Mouse (Mus musculus) stomach, postnatal 0 days (tissue): ENCODE data around the gene Tbk1. TPM values are rescaled to one million over a fixed set of nuclear protein-coding genes. Genes with fewer than 3 reads are reported as not detected.

Experiments
- ATAC-seq: fragments of 200-750 bp; cut with Nextera tagmentation; 2 replicates; pipeline ENCODE4 v1.8.0; 2017; ENCODE audit not compliant: low FRiP score, low TSS enrichment
- DNase-seq: peaks from one replicate; pipeline ENCODE4 v3.0.0-alpha.2; 2016; ENCODE audit warnings: low spot score
- H3K27ac ChIP-seq: fragments of 300-500 bp; sonication (generic); replicated peaks from 2 replicates; pipeline ENCODE4 v1.5.1; 2014; ENCODE audit warnings: mild to moderate bottlenecking, control low read depth
- H3K27me3 ChIP-seq: fragments of 300-500 bp; sonication (generic); 2 replicates; pipeline ENCODE4 v1.6.1; 2014; ENCODE audit warnings: low read length; ENCODE audit not compliant: control insufficient read depth, insufficient read depth
- H3K36me3 ChIP-seq: fragments of 300-500 bp; sonication (generic); 2 replicates; pipeline ENCODE4 v1.6.1; 2014; ENCODE audit warnings: low read length, mixed read lengths; ENCODE audit not compliant: control insufficient read depth, insufficient read depth
- H3K4me1 ChIP-seq: fragments of 300-500 bp; sonication (generic); replicated peaks from 2 replicates; pipeline ENCODE4 v1.6.1; 2014; ENCODE audit warnings: antibody characterized with exemption; ENCODE audit not compliant: control insufficient read depth, insufficient read depth
- H3K4me2 ChIP-seq: fragments of 300-500 bp; sonication (generic); replicated peaks from 2 replicates; pipeline ENCODE4 v1.6.1; 2014; ENCODE audit warnings: low read depth, mild to moderate bottlenecking, control low read depth, moderate library complexity
- H3K4me3 ChIP-seq: fragments of 300-500 bp; sonication (generic); 2 replicates; pipeline ENCODE4 v1.5.1; 2014; ENCODE audit warnings: low read depth, low read length, control low read depth
- H3K9ac ChIP-seq: fragments of 300-500 bp; sonication (generic); 2 replicates; pipeline ENCODE4 v1.6.1; 2014; ENCODE audit warnings: mild to moderate bottlenecking, low read length, control low read depth, mixed read lengths
- H3K9me3 ChIP-seq: fragments of 300-500 bp; sonication (generic); 2 replicates; pipeline ENCODE4 v1.6.1; 2016; ENCODE audit warnings: low read length; ENCODE audit not compliant: control insufficient read depth
- CTCF ChIP-seq: IDR thresholded peaks from 2 replicates; pipeline ENCODE4 v1.5.1; 2016; ENCODE audit warnings: antibody characterized with exemption, low read depth, mild to moderate bottlenecking, moderate library complexity
- EP300 ChIP-seq: optimal IDR thresholded peaks from 2 replicates; pipeline ENCODE3; 2016; ENCODE audit warnings: antibody characterized with exemption
- WGBS: fragments of 180-500 bp; shearing (Covaris S2); extraction: QIAGEN DNeasy Blood & Tissue Kit; methylation state at CpG from one replicate; pipeline ENCODE4 v1.1.7; 2014; 5-methylcytosine and 5-hydroxymethylcytosine counted together
- polyA plus RNA-seq: library from polyadenylated mRNA; unstranded; fragments of >200 nt; fragmentation: Nextera tagmentation; extraction: Ambion mirVana; gene quantifications from 2 replicates; pipeline ENCODE4 v1.2.1, GENCODE M21; 2015

Tbk1 gene
- polyA plus RNA-seq, 1 experiment from 2014 or later: 16.6 TPM

GRCm38 (mm10) chr10:121549670-121550069 lies 36.9 kb downstream of the Tbk1 start:
- H3K9me3 ChIP-seq: no peaks in the 10 kb centered on the region
- H3K4me2 ChIP-seq: no peak overlapping the region
- DNase-seq (no peak), ATAC-seq (no peak)
- no peaks in the 10 kb centered on the region for H3K27me3 ChIP-seq
- TF ChIP-seq EP300: no peak
- TF ChIP-seq CTCF: no peak
- H3K4me3 ChIP-seq: no peak overlapping the region
- H3K27ac ChIP-seq: no peak overlapping the region
- H3K4me1 ChIP-seq: no peaks in the 10 kb centered on the region
- whole genome bisulfite sequencing: 83% methylated on average over 5 of the region's 5 CpGs
- peaks cover 41% of the 10 kb centered on the region for H3K36me3 ChIP-seq
- H3K9ac ChIP-seq: no peak overlapping the region

DNA sequence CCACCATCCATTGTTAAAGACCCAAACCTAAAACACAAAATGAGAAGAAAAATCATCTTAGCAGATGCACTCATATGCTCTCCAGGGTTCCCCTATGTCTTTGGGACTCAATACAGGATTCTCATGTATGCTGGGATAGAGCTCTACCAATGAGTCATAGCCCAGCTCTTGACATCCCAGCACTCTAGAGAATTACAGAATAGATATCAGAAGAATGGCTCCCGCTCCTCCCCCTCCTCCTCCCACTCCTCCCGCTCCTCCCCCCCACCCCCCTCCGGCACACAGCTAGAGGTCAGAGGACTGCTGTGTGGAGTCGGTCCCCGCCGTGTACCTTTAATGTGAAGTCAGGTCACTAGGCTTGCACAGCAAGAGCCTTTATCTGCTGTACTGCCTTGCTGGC lies 39.4 kb downstream of the Tbk1 start:
- H3K27ac ChIP-seq: no peak overlapping the region
- no peak for TF ChIP-seq CTCF
- TF ChIP-seq EP300: no peak
- H3K4me3 ChIP-seq: no peak overlapping the region
- H3K27me3 ChIP-seq: no peaks in the 10 kb centered on the region
- peaks cover 23% of the 10 kb centered on the region for H3K36me3 ChIP-seq
- no peaks in the 10 kb centered on the region for H3K4me1 ChIP-seq
- no peak overlapping the region for H3K9ac ChIP-seq
- DNase-seq: no peak
- ATAC-seq: no peak
- no peaks in the 10 kb centered on the region for H3K9me3 ChIP-seq
- 69% methylated on average over 5 of the region's 6 CpGs for WGBS
- H3K4me2 ChIP-seq: no peak overlapping the region

- peaks cover 6% of the 10 kb centered on the region for H3K36me3 ChIP-seq
- no peak overlapping the region for H3K4me2 ChIP-seq
- no peaks in the 10 kb centered on the region for H3K4me1 ChIP-seq
- no peaks in the 10 kb centered on the region for H3K27me3 ChIP-seq
- H3K4me3 ChIP-seq: no peak overlapping the region
- DNase-seq: no peak
- H3K27ac ChIP-seq: no peak overlapping the region
- no peaks in the 10 kb centered on the region for H3K9me3 ChIP-seq
- no peak for TF ChIP-seq CTCF
- no peak for TF ChIP-seq EP300
- no peak for ATAC-seq
- 90% methylated on average over 6 of the region's 6 CpGs for WGBS
- no peak overlapping the region for H3K9ac ChIP-seq
Measured at GRCm38 (mm10) chr10:121543577-121543976, 43.0 kb downstream of the Tbk1 start.

GRCm38 (mm10) chr10:121542156-121542555 lies 44.4 kb downstream of the Tbk1 start:
- Histone ChIP-seq H3K4me3 (no peak overlapping the region), H3K9me3 (no peaks in the 10 kb centered on the region), H3K27ac (no peak overlapping the region), H3K27me3 (no peaks in the 10 kb centered on the region), H3K36me3 (peaks cover 6% of the 10 kb centered on the region), H3K4me1 (no peaks in the 10 kb centered on the region), H3K4me2 (no peak overlapping the region), H3K9ac (no peak overlapping the region)
- DNase-seq (no peak), ATAC-seq (peak; percentile 75)
- WGBS: 92% methylated on average over 3 of the region's 3 CpGs
- TF ChIP-seq EP300: no peak
- no peak for TF ChIP-seq CTCF

- Histone ChIP-seq H3K4me1 (peaks cover 5% of the 10 kb centered on the region; the same call in 1 of the 2 replicates), H3K36me3 (no peaks in the 10 kb centered on the region), H3K9me3 (no peaks in the 10 kb centered on the region), H3K4me3 (no peak overlapping the region), H3K9ac (no peak overlapping the region), H3K27ac (no peak overlapping the region), H3K4me2 (no peak overlapping the region), H3K27me3 (no peaks in the 10 kb centered on the region)
- DNase-seq (no peak), ATAC-seq (no peak)
- WGBS: 66% methylated on average over 4 of the region's 4 CpGs
- TF ChIP-seq CTCF (no peak), EP300 (no peak)
Measured at GRCm38 (mm10) chr10:121534995-121535394, 51.6 kb downstream of the Tbk1 start.

DNA sequence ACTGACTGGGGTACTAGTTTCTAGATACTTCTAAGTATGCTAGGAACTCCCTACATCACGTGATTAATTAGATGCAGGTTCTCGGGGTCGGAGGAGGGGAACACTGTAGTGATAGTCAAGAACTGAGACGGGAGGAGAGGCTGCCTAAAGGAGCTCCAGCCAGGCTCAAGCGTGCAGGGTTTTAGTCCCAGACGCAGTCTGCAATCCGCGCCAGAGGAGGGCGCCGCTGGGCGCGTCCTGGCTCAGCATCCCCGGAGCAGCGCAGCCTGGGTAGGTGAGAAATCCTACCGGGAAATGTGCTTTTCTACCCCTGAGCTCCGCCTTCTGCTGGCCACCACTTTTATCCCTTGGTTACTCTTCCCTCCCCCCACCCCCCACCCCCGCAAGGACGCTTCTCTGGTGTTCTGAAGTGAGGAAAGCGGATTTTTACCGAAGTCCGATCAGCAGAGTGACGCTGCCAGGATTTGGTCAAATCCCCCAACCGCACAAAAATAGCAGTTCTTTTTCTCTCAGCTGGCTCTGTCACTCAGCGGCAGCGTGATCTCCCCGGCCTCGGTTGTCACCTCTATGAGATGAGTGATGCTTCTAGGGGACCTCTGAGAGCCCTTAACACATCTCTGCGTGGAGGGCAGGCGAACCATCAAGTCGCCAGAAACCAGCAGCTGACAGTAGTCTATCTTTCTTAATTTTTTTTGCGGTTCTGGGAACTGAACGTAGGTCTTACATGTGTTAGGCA lies 53.3 kb downstream of the Tbk1 start:
- Histone ChIP-seq H3K36me3 (no peaks in the 10 kb centered on the region), H3K9me3 (no peaks in the 10 kb centered on the region)
- WGBS: 11% methylated on average over 32 of the region's 32 CpGs

More for the DNA sequence above, 53.3 kb downstream of the Tbk1 start:
- DNase-seq (peak; percentile 67), ATAC-seq (peak; percentile 68; the same call in 1 of the 2 replicates)
- Histone ChIP-seq H3K4me1 (peaks cover 5% of the 10 kb centered on the region; the same call in 1 of the 2 replicates), H3K27ac (no peak overlapping the region), H3K27me3 (no peaks in the 10 kb centered on the region), H3K4me2 (peak overlapping the region; percentile 47), H3K9ac (peak overlapping the region; percentile 18; the same call in 1 of the 2 replicates), H3K4me3 (peak overlapping the region; percentile 33; the same call in 1 of the 2 replicates)
- TF ChIP-seq CTCF (peak; percentile 68), EP300 (no peak)
